Mouse (Mus musculus) heart, embryonic 15.5 days (tissue): ENCODE measurements around the gene Smpdl3a. TPM values are rescaled to one million over a fixed set of nuclear protein-coding genes. Genes with fewer than 3 reads are reported as not detected.

Source experiments
- ATAC-seq: fragments of 200-750 bp; cut with Nextera tagmentation; replicated peaks from 2 replicates; pipeline ENCODE4 v1.8.0; 2017; ENCODE audit warnings: low read depth, moderate TSS enrichment; ENCODE audit not compliant: insufficient number of reproducible peaks, insufficient read depth, low FRiP score
- H3K27ac ChIP-seq: fragments of 300-500 bp; sonication (generic); 2 replicates; pipeline ENCODE4 v1.5.1; 2015; ENCODE audit warnings: mild to moderate bottlenecking, inconsistent platforms
- H3K27me3 ChIP-seq: fragments of 300-500 bp; sonication (generic); 2 replicates; pipeline ENCODE4 v1.6.1; 2015; ENCODE audit warnings: inconsistent platforms
- H3K36me3 ChIP-seq: fragments of 300-500 bp; sonication (generic); 2 replicates; pipeline ENCODE4 v1.6.1; 2015; ENCODE audit warnings: mild to moderate bottlenecking, inconsistent platforms
- H3K4me1 ChIP-seq: fragments of 300-500 bp; sonication (generic); replicated peaks from 2 replicates; pipeline ENCODE4 v1.6.1; 2015; ENCODE audit warnings: inconsistent platforms
- H3K4me2 ChIP-seq: fragments of 300-500 bp; sonication (generic); 2 replicates; pipeline ENCODE4 v1.6.1; 2015; ENCODE audit warnings: inconsistent platforms, mild to moderate bottlenecking, moderate library complexity
- H3K4me3 ChIP-seq: fragments of 300-500 bp; sonication (generic); 2 replicates; pipeline ENCODE4 v1.5.1; 2015; ENCODE audit warnings: mild to moderate bottlenecking, inconsistent platforms
- H3K9ac ChIP-seq: fragments of 300-500 bp; sonication (generic); 2 replicates; pipeline ENCODE4 v1.6.1; 2015; ENCODE audit warnings: mild to moderate bottlenecking, inconsistent platforms
- H3K9me3 ChIP-seq: fragments of 300-500 bp; sonication (generic); replicated peaks from 2 replicates; pipeline ENCODE4 v1.6.1; 2016; ENCODE audit warnings: inconsistent platforms
- WGBS: fragments of 180-500 bp; shearing (Covaris S2); methylation state at CpG from one replicate; pipeline ENCODE4 v1.1.7; 2015; ENCODE audit warnings: mixed read lengths; 5-methylcytosine and 5-hydroxymethylcytosine counted together
- polyA plus RNA-seq: library from polyadenylated mRNA; unstranded; fragments of >200 nt; fragmentation: Nextera tagmentation; extraction: Ambion mirVana; gene quantifications from 2 replicates; pipeline ENCODE4 v1.2.1, GENCODE M21; 2015

Smpdl3a gene
- 33.2 and 35.6 TPM in 2 replicates for polyA plus RNA-seq

GRCm38 (mm10) chr10:57794018-57794417 lies at the start of gene Smpdl3a:
Gene Smpdl3a, plus strand, starts transcription at chr10:57794335.
- Histone ChIP-seq H3K4me1 (peaks cover 5% of the 10 kb centered on the region), H3K36me3 (no peaks in the 10 kb centered on the region), H3K9ac (peak within 1 kb of the TSS; percentile 72), H3K4me3 (peak within 1 kb of the TSS; percentile 73), H3K27ac (peak within 1 kb of the TSS; percentile 76), H3K27me3 (no peaks in the 10 kb centered on the region), H3K4me2 (peak within 1 kb of the TSS; percentile 92), H3K9me3 (no peaks in the 10 kb centered on the region)
- ATAC-seq = no peak
- WGBS = 80% methylated on average over 7 of the region's 7 CpGs

GRCm38 (mm10) chr10:57745452-57745851 lies 48.7 kb upstream of the Smpdl3a start:
- Histone ChIP-seq H3K9ac (no peak overlapping the region), H3K36me3 (no peaks in the 10 kb centered on the region), H3K27ac (no peak overlapping the region), H3K4me3 (no peak overlapping the region), H3K4me1 (0 out of 2 replicates have a peak, but pooled peaks cover 2% of the 10 kb centered on the region), H3K4me2 (no peak overlapping the region), H3K27me3 (no peaks in the 10 kb centered on the region), H3K9me3 (no peaks in the 10 kb centered on the region)
- ATAC-seq = no peak

DNA sequence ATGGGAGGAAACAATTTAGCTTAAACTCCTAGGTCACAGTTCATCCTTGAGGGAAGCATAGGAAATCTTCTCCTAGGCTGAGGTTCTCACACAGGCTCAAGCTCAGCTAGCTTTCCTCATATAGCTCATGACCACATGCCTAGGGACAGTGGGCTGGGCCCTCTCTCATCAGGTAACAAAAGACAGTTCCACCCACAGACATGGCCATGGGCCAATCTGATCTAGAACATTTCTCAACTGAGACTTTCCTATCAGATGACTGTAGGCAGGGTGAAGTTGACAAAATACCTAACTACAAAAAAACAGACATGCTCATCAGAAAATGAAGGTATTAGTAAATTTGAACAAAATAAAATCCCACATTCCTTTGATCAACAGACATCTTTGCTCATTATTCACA lies 47.0 kb upstream of the Smpdl3a start:
- no peaks in the 10 kb centered on the region for H3K27me3 ChIP-seq
- no peak overlapping the region for H3K4me3 ChIP-seq
- no peak overlapping the region for H3K4me2 ChIP-seq
- no peaks in the 10 kb centered on the region for H3K36me3 ChIP-seq
- no peak overlapping the region for H3K9ac ChIP-seq
- no peak overlapping the region for H3K27ac ChIP-seq
- no peaks in the 10 kb centered on the region for H3K9me3 ChIP-seq
- H3K4me1 ChIP-seq = 0 out of 2 replicates have a peak, but pooled peaks cover 2% of the 10 kb centered on the region
- ATAC-seq = no peak

DNA sequence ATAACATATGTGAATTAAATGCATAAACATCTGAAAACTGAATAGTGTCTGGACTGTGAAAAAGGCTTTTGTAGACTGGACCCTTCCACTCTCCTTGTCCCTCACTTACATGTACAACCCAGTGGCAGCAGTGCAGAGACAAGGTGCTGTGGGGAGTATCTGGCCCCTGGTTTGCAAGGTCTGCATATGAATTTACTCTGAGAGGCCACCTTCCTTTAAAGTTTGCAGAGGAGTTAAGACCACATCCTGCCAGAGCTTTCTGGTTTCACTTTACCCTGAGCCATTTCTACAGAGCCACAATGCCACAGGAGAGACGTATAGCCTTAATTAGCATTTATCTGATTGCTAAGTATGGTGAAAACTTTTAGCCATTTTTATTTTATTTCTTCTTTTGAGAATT lies 40.8 kb upstream of the Smpdl3a start:
- H3K4me2 ChIP-seq = no peak overlapping the region
- H3K4me3 ChIP-seq = no peak overlapping the region
- H3K4me1 ChIP-seq = no peaks in the 10 kb centered on the region
- ATAC-seq = no peak
- 69% methylated on average over 1 of the region's 1 CpGs for WGBS
- H3K36me3 ChIP-seq = no peaks in the 10 kb centered on the region
- H3K9ac ChIP-seq = no peak overlapping the region
- H3K27ac ChIP-seq = no peak overlapping the region
- no peaks in the 10 kb centered on the region for H3K9me3 ChIP-seq
- no peaks in the 10 kb centered on the region for H3K27me3 ChIP-seq

GRCm38 (mm10) chr10:57755201-57755736 lies 38.9 kb upstream of the Smpdl3a start:
- Histone ChIP-seq H3K4me2 (no peak overlapping the region), H3K9me3 (no peaks in the 10 kb centered on the region)

DNA sequence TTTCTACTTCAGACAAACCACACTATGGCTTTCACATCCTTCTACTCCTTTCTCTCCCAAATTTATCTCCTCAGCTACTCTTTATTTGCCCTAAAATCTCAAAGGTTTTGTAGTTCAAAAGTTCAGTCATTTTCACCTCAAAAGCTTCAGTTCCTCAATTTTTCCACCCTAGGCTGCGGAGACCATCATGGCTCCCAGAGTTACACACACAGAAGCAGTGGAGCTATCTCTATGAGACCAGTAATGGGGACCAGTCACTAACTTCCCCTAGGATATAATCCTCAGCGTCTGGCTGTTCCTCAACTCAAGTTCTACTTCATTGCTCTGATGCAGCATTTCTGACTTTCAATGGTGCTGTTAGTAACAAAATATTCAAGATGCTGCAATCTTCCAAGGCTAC lies 35.1 kb upstream of the Smpdl3a start:
- ATAC-seq = no peak
- no peak overlapping the region for H3K4me2 ChIP-seq
- no peaks in the 10 kb centered on the region for H3K36me3 ChIP-seq
- H3K9ac ChIP-seq = no peak overlapping the region
- no peak overlapping the region for H3K4me3 ChIP-seq
- no peaks in the 10 kb centered on the region for H3K27me3 ChIP-seq
- 80% methylated on average over 2 of the region's 2 CpGs for WGBS
- H3K9me3 ChIP-seq = no peaks in the 10 kb centered on the region
- H3K27ac ChIP-seq = no peak overlapping the region
- no peaks in the 10 kb centered on the region for H3K4me1 ChIP-seq

More at GRCm38 (mm10) chr10:57755201-57755736, 38.9 kb upstream of the Smpdl3a start:
- WGBS = 84% methylated on average over 2 of the region's 2 CpGs
- Histone ChIP-seq H3K27me3 (no peaks in the 10 kb centered on the region), H3K36me3 (no peaks in the 10 kb centered on the region), H3K9ac (no peak overlapping the region), H3K4me3 (no peak overlapping the region), H3K27ac (no peak overlapping the region), H3K4me1 (no peaks in the 10 kb centered on the region)
- ATAC-seq = no peak

DNA sequence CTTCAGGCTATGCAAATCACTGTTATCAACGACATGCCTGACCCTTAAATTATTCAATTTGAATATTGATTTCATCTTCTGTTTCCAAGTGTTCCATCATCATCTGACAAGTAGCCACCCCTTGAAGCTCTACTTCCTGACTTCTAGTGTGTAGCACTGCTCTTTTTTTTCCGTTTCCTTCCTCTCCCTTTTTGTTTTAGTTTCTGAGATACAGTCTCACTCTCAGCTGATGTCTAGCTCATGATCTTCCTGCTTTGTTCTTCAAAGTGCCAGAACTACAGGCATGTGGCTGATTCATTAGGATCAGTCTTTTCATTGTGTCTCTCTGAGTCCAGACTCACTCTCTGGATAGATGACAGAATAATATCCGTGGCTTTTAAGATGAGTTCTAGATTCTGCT lies 33.4 kb upstream of the Smpdl3a start:
- no peak for ATAC-seq
- no peaks in the 10 kb centered on the region for H3K4me1 ChIP-seq
- H3K27ac ChIP-seq = no peak overlapping the region
- WGBS = 57% methylated on average over 3 of the region's 3 CpGs
- H3K4me3 ChIP-seq = no peak overlapping the region
- H3K9me3 ChIP-seq = no peaks in the 10 kb centered on the region
- H3K36me3 ChIP-seq = no peaks in the 10 kb centered on the region
- H3K9ac ChIP-seq = no peak overlapping the region
- no peak overlapping the region for H3K4me2 ChIP-seq
- H3K27me3 ChIP-seq = no peaks in the 10 kb centered on the region

- no peak for ATAC-seq
- H3K4me1 ChIP-seq = no peaks in the 10 kb centered on the region
Observed at GRCm38 (mm10) chr10:57763044-57763443, 31.1 kb upstream of the Smpdl3a start.

GRCm38 (mm10) chr10:57783289-57784130 lies 10.6 kb upstream of the Smpdl3a start:
- no peaks in the 10 kb centered on the region for H3K27me3 ChIP-seq
- no peak overlapping the region for H3K27ac ChIP-seq
- H3K4me2 ChIP-seq = no peak overlapping the region
- no peak for ATAC-seq
- H3K36me3 ChIP-seq = no peaks in the 10 kb centered on the region
- no peak overlapping the region for H3K4me3 ChIP-seq
- WGBS = 50% methylated on average over 13 of the region's 13 CpGs
- H3K9ac ChIP-seq = no peak overlapping the region
- H3K9me3 ChIP-seq = no peaks in the 10 kb centered on the region
- H3K4me1 ChIP-seq = no peaks in the 10 kb centered on the region; the same call in 1 of the 2 replicates

More at GRCm38 (mm10) chr10:57763044-57763443, 31.1 kb upstream of the Smpdl3a start:
- Histone ChIP-seq H3K4me2 (no peak overlapping the region), H3K4me3 (no peak overlapping the region), H3K9ac (no peak overlapping the region), H3K36me3 (no peaks in the 10 kb centered on the region), H3K9me3 (no peaks in the 10 kb centered on the region), H3K27me3 (no peaks in the 10 kb centered on the region), H3K27ac (no peak overlapping the region)
- WGBS = 7% methylated on average over 1 of the region's 1 CpGs

DNA sequence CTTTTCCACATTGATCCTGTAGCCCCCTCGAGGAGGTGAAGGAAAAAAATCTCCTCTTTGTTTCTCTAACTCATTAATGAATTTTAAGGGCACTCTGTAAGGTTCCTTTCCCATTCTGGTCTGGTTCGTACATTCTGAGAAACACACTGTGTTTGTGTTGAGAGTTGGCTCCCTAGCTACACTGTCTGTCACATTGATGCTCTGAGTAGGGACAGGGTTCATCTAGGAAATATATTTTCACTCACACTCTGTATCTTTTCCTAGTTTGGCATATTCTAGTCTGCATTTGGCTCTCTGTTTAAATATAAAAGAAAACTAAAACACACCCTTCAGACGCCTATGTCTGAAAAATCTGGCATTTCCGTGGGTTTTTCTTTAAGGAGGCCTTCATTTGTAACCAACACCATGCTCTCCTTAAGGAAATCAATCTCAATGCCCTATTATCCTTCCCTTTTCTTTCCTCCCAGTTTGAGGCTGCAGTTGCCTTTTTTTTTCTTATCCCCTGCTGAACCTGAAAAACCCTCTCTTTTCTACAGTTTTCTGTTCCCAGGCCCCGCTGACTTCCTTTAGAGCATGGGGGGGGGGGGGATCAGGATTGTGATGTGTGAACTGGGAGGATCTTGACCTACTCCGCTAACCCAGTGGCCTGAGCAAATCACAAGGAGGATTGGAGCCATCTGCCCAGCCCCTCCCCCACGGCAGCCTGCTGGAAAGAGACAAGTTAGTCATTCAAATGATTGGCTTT lies 9.8 kb upstream of the Smpdl3a start:
- Histone ChIP-seq H3K4me2 (peak overlapping the region; percentile 28), H3K36me3 (no peaks in the 10 kb centered on the region), H3K9me3 (no peaks in the 10 kb centered on the region), H3K4me1 (no peaks in the 10 kb centered on the region; the same call in 1 of the 2 replicates), H3K27ac (no peak overlapping the region), H3K4me3 (no peak overlapping the region; the same call in 1 of the 2 replicates), H3K27me3 (no peaks in the 10 kb centered on the region), H3K9ac (no peak overlapping the region)
- no peak for ATAC-seq
- WGBS = 25% methylated on average over 7 of the region's 7 CpGs

GRCm38 (mm10) chr10:57784876-57785150 lies 9.3 kb upstream of the Smpdl3a start, which contains the start of gene Fabp7:
Gene Fabp7, plus strand, starts transcription at chr10:57784881.
- ATAC-seq = no peak
- Histone ChIP-seq H3K4me2 (peak within 1 kb of the TSS; percentile 28), H3K36me3 (no peaks in the 10 kb centered on the region), H3K4me3 (no peak within 1 kb of the TSS; the same call in 1 of the 2 replicates), H3K4me1 (no peaks in the 10 kb centered on the region; the same call in 1 of the 2 replicates), H3K27ac (no peak within 1 kb of the TSS), H3K9me3 (no peaks in the 10 kb centered on the region), H3K9ac (no peak within 1 kb of the TSS), H3K27me3 (no peaks in the 10 kb centered on the region)
- 30% methylated on average over 7 of the region's 7 CpGs for WGBS
